Mouse (Mus musculus): ENCODE data around the gene Rad9a.
"Not testable (repeated sequence)": the region's sequence is repeated elsewhere in the genome, so short reads cannot be mapped to it uniquely, and the experiment has no call there.

Gene Rad9a

DNA sequence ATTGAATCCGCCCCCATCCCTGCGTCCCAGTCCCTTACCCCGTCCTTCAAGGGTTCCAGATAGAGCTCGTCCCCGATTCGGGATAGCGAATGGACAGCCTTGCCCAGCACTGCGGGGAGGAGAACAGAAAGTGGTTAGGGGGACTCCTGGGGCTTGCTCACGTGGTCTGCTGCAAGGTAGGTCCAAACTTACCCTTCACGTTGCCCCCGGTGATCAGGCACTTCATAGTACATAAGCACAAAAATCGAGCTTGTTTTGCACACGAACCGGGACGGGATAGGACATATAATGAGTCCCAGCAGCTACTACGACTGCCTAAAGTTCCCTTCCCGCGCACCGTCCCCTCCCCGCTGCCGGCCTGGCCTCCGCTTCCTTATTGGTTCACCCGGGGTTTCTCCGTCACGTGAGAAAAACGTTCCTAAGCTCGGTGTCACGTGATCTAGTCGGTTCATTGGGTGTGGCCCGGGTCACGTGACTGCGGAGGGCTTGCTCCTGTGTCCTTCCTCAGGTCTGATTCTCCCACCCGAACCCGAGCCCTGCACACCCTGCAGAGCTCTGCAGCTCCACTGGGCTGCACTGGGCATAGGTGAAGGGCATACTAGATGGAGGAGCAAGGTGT lies at the start of gene Rad9a:
Gene Rad9a (minus strand): TSS at position 372 of the 619 bp plus-strand sequence.
- DNase-seq (ENCODE audit: extremely low read depth, insufficient read length, low spot score), result peak; percentile 95

DNA sequence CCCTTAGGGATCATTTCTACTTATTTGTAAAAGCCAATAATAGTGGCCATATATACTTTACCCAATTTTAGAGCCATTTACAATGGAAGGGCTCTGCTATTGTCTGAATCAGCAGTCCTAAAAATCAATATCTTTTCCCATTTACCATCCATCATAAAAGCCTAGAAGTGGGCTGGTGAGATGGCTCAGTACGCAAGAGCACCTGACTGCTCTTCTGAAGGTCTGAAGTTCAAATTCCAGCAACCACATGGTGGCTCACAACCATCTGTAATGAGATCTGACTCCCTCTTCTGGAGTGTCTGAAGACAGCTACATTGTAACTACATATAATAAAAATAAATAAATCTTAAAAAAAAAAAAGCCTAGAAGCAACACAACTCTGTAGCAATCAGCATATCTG lies 47.2 kb upstream of the Rad9a start:
- not testable (repeated sequence) for DNase-seq (ENCODE audit: extremely low read depth, insufficient read length, low spot score)

DNA sequence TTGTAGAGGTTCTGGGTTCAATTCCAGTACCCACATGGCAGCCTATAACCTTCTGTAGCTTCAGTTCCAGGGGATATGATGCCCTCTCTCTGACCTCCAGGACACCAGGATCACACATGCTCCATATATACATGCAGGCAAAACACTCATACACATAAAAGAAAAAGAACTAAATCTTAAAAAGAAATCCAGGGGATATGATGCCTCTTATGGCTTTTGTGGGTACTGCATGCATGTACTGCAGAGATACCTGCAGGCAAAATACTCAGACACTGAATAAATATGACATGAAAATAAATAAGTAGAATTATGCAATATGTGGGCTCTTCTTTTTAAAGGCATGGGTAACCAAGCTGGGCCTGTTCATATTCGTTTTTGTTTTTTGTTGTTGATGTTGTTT lies 45.5 kb upstream of the Rad9a start:
- DNase-seq (ENCODE audit: extremely low read depth, insufficient read length, low spot score), result no peak

DNA sequence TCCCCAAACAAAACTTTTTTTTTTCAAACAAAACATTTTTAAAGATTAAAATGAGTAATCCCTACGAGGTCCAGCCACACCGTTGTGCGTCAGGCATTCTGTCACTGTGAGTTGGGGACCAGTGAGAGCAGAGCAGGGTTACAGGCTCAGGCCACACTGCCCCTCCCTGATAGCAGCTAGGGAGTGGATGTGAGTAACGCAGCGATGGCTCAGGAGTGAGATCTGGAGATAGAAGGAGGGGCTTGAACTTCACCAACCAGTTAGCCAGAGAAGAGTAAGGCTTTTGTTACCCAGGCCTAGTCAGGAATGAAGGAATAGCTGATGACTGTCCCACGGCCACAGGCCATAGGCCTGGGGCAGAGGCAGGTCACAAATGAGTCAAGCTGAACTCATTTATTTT lies 43.3 kb upstream of the Rad9a start:
- DNase-seq (ENCODE audit: extremely low read depth, insufficient read length, low spot score), result peak; percentile 67

DNA sequence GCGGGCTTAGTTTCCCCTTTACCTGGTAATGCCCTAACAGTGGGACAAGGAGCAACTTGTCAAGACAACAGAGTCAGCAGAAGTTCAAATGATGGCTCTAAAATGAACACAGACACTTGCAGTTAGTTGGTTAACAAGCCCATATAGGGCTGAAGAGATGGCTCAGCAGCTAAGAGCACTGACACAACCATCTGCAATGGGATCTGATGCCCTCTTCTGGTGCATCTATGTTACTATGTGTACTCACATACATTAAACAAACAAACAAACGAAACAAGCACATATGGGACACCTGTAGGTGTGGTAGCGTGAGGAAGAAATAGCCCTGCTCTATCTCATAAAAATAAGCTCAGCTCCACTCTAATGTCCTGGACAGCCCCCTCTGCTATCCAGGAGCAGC lies 41.0 kb upstream of the Rad9a start:
- DNase-seq (ENCODE audit: extremely low read depth, insufficient read length, low spot score), result no peak

DNA sequence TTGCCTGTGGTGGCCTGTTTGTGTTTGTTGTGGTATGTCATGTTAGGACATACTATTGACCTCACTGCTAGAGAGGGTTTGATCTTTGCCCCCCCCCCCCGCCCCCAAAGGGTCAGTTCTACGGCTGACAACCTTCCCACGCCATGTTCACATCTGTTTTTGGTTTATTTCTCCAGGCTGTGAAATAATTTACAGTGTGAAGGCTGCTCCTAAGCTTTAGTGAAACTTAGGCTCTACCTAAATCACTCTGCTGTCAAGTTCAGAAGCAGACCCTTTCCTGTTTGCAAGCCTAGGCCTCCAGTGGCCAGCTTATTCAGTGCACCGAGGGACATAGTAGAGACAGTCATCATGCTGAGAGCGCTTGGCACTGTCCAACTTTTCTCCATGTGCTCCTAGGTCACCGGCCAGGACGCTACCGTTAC lies 38.8 kb upstream of the Rad9a start:
- no peak for DNase-seq (ENCODE audit: extremely low read depth, insufficient read length, low spot score)

DNA sequence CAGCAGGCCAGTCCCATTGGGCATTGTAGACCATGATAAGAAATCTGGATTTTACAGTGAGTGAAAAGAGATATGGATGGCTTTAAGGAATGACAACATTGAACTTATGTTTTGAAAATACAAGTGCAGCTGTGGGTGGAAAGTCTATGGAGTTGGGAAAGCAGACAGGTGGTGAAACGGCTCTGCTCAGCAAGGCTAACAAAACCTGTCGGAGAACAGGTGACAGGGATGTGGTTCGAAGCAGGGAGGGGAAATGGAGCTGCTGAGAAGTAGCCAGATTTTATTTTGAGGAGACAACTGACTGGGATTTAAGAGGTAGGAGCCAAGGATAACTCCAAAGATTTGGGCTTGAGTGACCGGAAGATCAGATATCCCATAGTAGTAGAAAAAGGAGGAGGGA lies 33.1 kb upstream of the Rad9a start:
- DNase-seq (ENCODE audit: extremely low read depth, insufficient read length, low spot score), result no peak

DNA sequence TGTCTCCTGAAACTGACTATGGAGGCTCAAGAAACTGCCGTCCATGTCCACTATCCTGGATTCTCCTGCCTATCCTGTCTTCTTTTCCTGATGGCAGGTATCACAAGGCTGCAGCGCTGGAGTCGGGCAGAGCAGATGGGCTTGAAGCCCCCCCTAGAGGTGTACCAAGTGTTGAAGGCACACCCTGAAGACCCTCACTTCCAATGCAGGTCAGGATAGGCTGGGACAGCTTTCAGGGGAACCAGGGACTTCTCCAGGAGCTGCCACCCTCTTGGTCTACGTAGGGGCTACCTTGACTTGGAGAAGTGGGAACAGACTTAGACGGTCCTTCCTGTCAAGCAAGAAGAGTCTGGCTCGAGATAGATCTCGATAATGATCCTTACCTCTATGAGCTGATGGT lies 31.2 kb upstream of the Rad9a start:
- no peak for DNase-seq (ENCODE audit: extremely low read depth, insufficient read length, low spot score)

DNA sequence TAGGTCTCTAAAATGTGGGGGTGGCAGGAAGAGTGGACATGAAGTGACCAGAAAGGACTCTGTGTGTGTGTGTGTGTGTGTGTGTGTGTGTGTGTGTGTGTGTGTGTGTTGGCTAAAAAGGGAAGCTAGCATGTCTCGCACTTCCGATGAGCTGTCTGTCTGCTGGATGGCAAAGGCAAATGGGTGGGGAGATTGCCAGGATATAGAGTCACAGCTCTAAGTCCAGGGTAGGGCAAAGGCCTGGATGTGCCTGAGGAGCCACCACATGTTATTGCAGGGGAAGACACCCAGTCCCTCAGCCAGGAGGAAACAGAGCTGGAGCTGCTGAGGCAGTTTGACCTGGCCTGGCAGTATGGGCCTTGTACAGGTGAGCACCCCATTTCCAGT lies 30.7 kb upstream of the Rad9a start:
- no peak for DNase-seq (ENCODE audit: extremely low read depth, insufficient read length, low spot score)

DNA sequence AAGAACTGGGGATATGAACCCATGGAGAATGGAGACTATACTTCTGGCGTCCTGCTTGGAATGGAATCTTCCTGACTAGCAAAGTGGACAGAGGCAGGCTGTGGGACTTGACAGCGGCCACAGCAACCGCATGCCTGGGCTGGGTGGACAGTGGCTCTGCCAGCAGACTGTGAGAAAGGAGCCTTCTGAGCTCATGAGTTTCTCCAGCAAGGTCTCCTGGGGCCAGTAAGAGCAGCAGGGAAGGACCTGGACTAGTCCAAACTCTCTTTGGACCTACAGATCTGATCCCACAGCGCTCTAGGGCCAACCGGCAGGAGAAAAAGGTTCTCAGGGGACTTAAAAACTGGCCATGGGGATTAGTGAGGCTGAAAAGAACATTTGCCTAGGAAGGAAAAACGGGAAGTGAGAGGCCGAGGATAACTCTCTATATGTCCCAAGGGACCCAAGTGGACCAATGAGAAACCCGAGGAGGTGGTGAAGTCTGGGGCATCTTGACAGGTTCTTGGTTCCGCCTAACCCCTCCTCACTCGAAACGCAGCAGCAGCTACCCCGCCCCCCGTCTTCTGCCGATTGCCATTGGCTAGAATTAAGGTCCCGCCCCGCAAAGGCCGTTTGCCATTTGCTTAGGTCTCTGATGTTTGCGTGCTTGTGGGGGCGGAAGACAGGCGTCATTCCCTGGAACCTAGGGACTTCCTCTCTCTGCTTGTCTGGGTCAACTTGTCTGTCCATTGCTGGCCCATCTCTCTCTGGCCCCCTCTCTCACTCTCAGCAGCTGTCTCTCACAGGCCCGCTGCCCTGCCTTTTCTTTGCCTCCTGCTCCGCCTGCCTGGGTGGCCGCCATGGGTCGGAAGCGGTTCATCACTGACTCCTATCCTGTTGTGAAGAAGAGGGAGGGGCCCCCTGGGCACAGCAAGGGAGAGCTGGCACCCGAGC lies 30.1 kb upstream of the Rad9a start, which contains the start of gene Pold4:
Gene Pold4 (plus strand): TSS at position 647 of the 933 bp plus-strand sequence.
- peak; percentile 89 for DNase-seq (ENCODE audit: extremely low read depth, insufficient read length, low spot score)

DNA sequence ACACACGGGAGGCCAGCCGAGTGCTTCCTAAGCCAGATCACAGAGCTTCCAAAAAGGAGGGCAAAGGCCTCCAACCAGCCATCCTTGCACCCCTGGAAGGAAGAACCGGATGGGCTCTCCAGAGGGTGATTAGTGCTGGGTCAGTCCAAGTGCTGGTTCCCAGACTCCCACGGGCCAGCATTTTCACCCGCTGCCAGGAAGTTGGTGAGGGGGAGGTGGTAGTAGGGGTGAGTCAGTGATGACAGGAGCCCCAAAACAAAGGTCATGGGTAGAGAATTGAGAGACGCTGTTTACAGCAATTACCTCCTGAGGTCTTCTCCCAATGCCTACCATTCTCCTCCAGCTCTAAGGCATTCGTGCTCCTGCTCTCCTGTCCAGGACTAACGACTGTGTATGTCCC lies 29.0 kb upstream of the Rad9a start:
- peak; percentile 59 for DNase-seq (ENCODE audit: extremely low read depth, insufficient read length, low spot score)

DNA sequence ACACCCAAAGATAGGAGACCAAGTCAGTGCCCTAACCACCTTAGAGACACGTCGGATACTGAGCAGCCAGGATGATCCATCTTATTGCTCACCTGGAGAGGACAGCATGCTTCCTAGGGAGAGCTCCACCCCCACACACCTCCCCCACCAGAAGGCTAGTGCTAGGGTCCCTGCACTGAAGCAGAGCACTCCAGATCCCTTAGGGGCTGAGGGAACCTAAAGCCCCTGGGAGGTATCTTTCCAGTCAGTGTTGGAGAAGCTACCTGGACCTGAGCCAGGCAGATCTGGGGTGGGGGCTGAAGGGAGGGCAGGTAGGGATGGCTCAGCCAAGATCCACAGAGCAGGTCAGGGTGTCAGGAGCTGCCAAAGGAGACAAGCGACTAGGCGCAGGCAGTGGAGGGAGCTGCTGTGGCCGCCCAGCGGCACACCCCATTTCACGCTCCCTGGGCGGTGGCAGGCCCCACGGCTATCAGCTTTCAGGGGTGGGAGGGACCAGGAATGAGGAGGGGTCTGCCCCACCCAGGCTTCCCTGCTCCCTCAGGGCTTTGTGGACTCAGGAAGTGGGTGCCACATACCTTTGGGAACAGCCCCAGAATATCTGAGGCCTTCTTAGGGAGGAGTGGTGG lies 28.1 kb upstream of the Rad9a start:
- peak; percentile 66 for DNase-seq (ENCODE audit: extremely low read depth, insufficient read length, low spot score)

DNA sequence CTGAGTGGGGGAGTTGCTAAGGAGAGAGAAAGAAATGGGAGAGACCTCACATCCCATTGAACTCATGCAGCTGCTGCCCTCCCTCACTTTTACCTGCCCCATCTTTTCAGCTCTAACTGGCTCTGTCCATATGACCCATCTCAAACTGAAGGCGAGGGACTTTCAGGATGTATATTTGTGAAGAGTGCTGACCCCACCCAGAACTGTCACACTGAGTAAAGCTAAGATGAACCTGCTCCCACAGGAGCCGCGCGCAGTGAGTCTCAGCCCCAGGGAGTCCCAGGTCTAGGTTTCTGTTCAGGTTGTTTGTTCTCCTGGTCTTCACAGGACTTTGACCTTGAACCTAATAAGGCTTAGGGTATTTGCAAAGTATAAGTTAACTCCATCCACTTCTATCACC lies 27.4 kb upstream of the Rad9a start:
- DNase-seq (ENCODE audit: extremely low read depth, insufficient read length, low spot score), result no peak

DNA sequence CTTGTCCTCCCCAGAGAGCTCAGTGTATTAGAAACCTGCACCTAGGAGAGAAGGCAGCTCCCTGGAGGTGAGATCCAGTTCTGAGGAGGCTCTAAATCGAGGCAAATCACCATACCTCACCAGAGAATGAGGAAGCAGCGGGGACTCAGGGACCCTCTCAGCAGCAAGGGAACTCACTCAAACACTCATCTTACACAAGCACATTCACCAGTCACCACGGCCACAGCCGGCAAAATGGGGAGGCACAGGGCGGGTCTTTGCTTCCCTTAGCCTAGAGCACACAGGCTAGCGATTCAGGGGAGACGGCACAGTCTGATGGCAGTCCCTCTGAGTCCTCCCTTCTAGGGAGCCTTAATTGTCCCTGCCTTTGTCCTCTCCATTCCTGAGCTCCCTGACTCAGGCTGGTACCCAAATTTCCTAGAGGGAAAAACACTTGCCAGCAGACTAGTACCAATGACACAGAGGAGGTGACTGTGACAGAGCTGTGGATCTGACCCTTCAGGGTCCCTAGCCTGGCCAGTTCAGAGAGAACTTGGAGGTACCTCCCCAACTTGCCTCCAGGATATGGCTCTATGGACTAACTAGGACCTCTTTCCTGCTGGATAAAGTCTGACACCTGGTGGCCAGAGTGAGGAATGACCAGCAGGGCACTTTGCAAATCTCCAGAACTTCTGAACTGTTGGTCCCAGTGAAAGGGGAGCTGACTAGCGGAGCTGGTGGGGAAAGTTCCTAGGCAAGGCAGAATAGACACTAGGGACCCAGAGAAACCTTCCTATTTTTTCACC lies 26.6 kb upstream of the Rad9a start:
- DNase-seq (ENCODE audit: extremely low read depth, insufficient read length, low spot score), result peak; percentile 51

DNA sequence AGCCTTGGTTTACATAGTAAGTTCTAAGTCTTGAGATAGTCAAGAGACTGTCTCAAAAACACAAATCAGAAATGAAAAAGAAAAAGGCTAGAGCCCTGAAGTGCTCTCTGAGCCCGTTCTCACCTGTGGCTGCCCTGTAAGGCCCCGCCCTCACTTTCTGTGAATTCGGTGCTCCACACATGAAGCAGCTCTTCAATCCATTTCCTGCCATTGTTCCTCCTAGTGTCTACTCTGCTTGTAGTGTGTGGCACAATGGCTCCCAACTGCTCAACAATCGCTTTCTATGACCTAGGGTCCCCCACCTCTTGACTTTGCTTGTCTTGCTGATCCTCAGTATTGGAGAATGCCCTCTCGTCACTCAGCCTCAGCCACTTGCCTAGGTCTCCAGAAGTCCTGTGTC lies 26.0 kb upstream of the Rad9a start:
- no peak for DNase-seq (ENCODE audit: extremely low read depth, insufficient read length, low spot score)

DNA sequence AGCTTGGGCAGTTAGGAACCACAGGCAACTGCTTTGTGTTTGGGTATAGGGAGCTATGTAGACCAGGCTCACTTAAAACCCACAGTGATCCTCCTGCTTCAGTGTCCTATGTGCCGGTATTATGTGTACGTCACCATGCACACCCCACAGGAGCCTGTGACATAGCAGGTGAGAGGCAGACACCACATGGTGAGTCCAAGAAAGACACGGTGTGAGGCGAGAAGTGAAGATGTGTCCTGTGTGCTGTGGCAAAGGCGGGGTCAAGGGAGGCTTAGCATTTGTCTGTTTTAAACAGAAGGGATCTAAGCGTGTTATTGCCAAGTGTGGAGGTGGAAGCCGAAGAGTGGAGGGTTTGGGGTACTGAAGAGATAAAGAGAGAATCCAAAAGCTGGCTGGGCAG lies 25.3 kb upstream of the Rad9a start:
- no peak for DNase-seq (ENCODE audit: extremely low read depth, insufficient read length, low spot score)

DNA sequence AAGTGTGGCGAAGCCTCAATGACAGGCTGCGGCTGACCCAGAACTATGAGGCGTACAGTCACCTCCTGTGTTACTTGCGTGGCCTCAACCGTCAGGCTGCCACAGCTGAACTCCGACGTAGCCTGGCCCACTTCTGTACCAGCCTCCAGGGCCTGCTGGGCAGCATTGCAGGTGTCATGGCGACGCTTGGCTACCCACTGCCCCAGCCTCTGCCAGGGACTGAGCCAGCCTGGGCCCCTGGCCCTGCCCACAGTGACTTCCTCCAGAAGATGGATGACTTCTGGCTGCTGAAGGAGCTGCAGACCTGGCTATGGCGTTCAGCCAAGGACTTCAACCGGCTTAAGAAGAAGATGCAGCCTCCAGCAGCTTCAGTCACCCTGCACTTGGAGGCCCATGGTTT lies 20.7 kb upstream of the Rad9a start:
- DNase-seq (ENCODE audit: extremely low read depth, insufficient read length, low spot score), result no peak

DNA sequence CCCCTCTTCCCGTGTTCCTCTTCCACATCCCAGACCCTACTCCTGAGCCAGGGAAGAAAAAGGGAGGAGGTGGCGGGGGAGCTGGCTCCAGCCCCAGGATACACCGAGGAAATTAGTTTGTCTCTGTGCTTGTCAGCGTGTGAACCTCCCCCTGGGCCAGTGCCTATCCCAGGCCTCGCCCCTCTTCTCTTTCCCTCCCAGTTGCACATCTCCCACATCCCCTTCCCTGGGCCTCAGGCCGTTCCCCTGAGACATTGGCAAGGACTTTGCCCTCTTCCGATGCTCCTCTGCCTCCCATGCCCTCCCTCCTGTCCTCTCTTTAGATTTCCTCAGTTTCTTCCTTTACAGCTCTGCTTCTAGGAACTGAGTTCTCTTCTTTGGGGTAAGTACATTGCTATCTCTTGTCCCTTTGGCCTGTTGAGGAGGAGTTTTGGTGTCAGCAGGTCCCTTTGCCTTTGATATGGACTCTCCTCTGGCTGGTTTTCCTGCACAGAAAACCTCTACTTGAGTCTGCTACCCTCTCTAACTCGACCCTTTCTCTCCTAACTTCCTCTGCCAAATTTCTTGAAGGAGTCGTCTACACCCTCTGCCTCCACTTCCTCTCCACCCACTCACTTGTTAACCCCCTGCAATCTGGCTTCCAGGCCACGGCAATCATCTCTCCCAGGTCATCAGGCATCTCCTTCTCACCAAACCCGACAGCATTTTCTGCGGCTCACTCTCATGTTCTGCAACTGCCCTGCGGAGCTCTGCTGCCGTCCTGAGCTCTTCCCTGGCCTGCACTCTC lies 19.7 kb upstream of the Rad9a start:
- DNase-seq (ENCODE audit: extremely low read depth, insufficient read length, low spot score), result no peak

DNA sequence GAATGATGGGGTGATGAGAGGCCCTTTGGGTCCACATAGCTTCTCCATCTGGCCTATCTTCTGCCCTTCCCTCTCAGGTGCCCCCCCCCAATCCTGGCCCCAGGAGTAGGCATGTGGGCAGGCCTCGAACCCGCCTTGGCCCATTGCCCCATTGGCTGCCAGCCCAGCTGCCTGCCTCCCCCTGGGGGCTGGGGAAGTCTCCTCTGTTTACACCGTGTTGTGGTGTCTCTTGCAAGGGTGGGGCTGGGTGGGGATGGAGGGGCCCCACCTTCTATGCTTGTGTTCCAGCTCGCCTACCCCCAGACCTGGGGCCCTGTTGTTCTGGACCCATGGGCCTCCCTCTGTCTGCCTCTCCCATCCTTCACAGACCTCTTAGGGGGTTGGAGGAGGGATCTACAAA lies 19.0 kb upstream of the Rad9a start:
- peak; percentile 30 for DNase-seq (ENCODE audit: extremely low read depth, insufficient read length, low spot score)

DNA sequence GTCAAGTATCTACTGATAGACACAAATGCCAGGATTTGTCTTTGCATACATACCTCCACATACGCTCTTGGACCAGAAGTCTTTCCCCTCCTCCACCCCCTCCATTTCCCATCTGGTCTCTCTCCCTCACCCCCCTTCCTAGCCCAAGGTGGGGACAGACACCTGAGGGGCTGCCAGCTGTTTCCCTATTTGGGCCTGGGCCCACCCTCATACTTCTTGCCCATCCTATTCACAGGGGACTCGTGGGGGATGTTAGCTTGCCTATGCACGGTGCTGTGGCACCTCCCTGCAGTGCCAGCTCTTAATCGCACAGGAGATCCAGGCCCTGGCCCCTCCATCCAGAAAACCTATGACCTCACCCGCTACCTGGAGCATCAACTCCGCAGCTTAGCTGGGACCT lies 18.5 kb upstream of the Rad9a start:
- DNase-seq (ENCODE audit: extremely low read depth, insufficient read length, low spot score), result no peak

All from 3134 (cell line).